Mouse (Mus musculus) bone marrow macrophage, adult 2 months (primary cell): ENCODE measurements around the gene Pde4d.

Experiments
- CTCF ChIP-seq: IDR thresholded peaks from 2 replicates; pipeline ENCODE4 v1.5.1; 2012; ENCODE audit warnings: low read depth, mild to moderate bottlenecking, low read length, moderate library complexity
- POLR2A ChIP-seq: IDR thresholded peaks from 2 replicates; pipeline ENCODE4 v1.6.1; 2012; ENCODE audit warnings: mild to moderate bottlenecking, low read depth, low read length, borderline replicate concordance

DNA sequence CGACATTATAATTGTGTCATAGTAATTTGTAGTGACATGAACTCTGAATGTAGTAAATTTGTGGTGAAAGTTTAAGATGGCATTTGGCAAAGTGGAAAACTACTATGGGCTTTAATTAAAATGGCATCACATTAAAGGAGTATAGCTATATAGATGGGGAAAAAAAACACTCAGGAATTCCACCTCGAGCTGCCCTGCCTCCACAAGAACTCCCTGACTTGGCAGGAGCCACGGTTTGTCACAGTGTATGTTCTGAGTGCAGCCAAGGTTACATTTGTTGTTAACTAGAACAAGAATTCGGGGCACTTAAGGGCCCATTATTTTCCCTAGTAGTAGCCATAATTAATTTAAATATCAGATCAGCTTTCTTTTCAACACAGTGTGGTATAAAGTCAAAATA is 805.9 kb downstream of the Pde4d start:
- no peak for TF ChIP-seq POLR2A
- TF ChIP-seq CTCF = no peak
